Mouse (Mus musculus) forebrain, embryonic 16.5 days (tissue): ENCODE results near the gene Adgrg3. TPM values are rescaled to one million over a fixed set of nuclear protein-coding genes. Genes with fewer than 3 reads are reported as not detected.
A peak's percentile ranks its signal among the peaks of the same experiment; 100 is the strongest.

Experiments used
- ATAC-seq: fragments of 200-750 bp; cut with Nextera tagmentation; 2 replicates; pipeline ENCODE4 v1.8.0; 2017; ENCODE audit warnings: mild to moderate bottlenecking, moderate library complexity
- H3K27ac ChIP-seq: fragments of 300-500 bp; sonication (generic); 2 replicates; pipeline ENCODE4 v1.5.1; 2014; ENCODE audit warnings: low read length, control low read depth
- H3K27me3 ChIP-seq: fragments of 300-500 bp; sonication (generic); replicated peaks from 2 replicates; pipeline ENCODE4 v1.6.1; 2014; ENCODE audit warnings: low read length; ENCODE audit not compliant: control insufficient read depth, insufficient read depth
- H3K36me3 ChIP-seq: fragments of 300-500 bp; sonication (generic); 2 replicates; pipeline ENCODE4 v1.6.1; 2014; ENCODE audit not compliant: control insufficient read depth, insufficient read depth
- H3K4me1 ChIP-seq: fragments of 300-500 bp; sonication (generic); replicated peaks from 2 replicates; pipeline ENCODE4 v1.6.1; 2014; ENCODE audit warnings: low read length; ENCODE audit not compliant: control insufficient read depth, insufficient read depth
- H3K4me2 ChIP-seq: fragments of 300-500 bp; sonication (generic); 2 replicates; pipeline ENCODE4 v1.6.1; 2014; ENCODE audit warnings: mild to moderate bottlenecking, low read length, control low read depth
- H3K4me3 ChIP-seq: fragments of 300-500 bp; sonication (generic); replicated peaks from 2 replicates; pipeline ENCODE4 v1.5.1; 2014; ENCODE audit warnings: mild to moderate bottlenecking, low read length, control low read depth
- H3K9ac ChIP-seq: fragments of 300-500 bp; sonication (generic); replicated peaks from 2 replicates; pipeline ENCODE4 v1.6.1; 2014; ENCODE audit warnings: low read depth, low read length, control low read depth
- H3K9me3 ChIP-seq: fragments of 300-500 bp; sonication (generic); 2 replicates; pipeline ENCODE4 v1.6.1; 2016; ENCODE audit warnings: low read length; ENCODE audit not compliant: control insufficient read depth
- WGBS: fragments of 180-500 bp; shearing (Covaris S2); extraction: QIAGEN DNeasy Blood & Tissue Kit; methylation state at CpG from one replicate; pipeline ENCODE4 v1.1.7; 2014; 5-methylcytosine and 5-hydroxymethylcytosine counted together
- polyA plus RNA-seq: library from polyadenylated mRNA; unstranded; fragments of >200 nt; fragmentation: Nextera tagmentation; extraction: Ambion mirVana; gene quantifications from 2 replicates; pipeline ENCODE4 v1.2.1, GENCODE M21; 2015

Gene Adgrg3
- polyA plus RNA-seq, 1 experiment from 2014 or later = 1.1 TPM

- H3K4me3 ChIP-seq = no peak overlapping the region
- no peak overlapping the region for H3K9ac ChIP-seq
- H3K27me3 ChIP-seq = no peaks in the 10 kb centered on the region
- WGBS = 29% methylated on average over 7 of the region's 7 CpGs
- H3K27ac ChIP-seq = peak overlapping the region; percentile 64
- H3K36me3 ChIP-seq = no peaks in the 10 kb centered on the region
- H3K4me2 ChIP-seq = no peak overlapping the region
- no peaks in the 10 kb centered on the region for H3K9me3 ChIP-seq
- ATAC-seq = peak; percentile 63
- peaks cover 64% of the 10 kb centered on the region for H3K4me1 ChIP-seq
Measured at GRCm38 (mm10) chr8:94981848-94982247, 35.6 kb upstream of the Adgrg3 start.

DNA sequence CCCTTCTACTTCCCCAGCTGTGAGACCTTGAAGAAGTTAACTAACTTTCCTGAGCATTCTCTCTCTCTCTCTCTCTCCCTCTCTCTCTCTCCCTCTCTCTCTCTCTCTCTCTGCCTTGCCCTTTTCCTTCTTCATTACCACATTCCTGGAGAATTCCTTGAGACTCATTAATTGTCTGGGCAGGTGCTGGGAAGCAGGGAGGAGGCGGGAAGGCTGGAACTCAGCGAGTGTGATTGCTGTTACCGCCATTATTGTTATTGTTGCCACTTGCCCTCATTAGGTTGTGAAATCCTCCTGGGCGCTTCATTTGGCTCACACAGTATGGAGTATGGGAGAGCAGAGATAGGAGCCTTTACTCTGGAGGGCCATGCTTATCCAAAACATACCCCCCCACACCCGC lies 34.3 kb upstream of the Adgrg3 start:
- ATAC-seq = no peak
- no peaks in the 10 kb centered on the region for H3K27me3 ChIP-seq
- H3K4me3 ChIP-seq = no peak overlapping the region
- no peak overlapping the region for H3K27ac ChIP-seq
- no peaks in the 10 kb centered on the region for H3K9me3 ChIP-seq
- 13% methylated on average over 5 of the region's 5 CpGs for WGBS
- no peaks in the 10 kb centered on the region for H3K36me3 ChIP-seq
- no peak overlapping the region for H3K9ac ChIP-seq
- no peak overlapping the region for H3K4me2 ChIP-seq
- peaks cover 58% of the 10 kb centered on the region for H3K4me1 ChIP-seq

DNA sequence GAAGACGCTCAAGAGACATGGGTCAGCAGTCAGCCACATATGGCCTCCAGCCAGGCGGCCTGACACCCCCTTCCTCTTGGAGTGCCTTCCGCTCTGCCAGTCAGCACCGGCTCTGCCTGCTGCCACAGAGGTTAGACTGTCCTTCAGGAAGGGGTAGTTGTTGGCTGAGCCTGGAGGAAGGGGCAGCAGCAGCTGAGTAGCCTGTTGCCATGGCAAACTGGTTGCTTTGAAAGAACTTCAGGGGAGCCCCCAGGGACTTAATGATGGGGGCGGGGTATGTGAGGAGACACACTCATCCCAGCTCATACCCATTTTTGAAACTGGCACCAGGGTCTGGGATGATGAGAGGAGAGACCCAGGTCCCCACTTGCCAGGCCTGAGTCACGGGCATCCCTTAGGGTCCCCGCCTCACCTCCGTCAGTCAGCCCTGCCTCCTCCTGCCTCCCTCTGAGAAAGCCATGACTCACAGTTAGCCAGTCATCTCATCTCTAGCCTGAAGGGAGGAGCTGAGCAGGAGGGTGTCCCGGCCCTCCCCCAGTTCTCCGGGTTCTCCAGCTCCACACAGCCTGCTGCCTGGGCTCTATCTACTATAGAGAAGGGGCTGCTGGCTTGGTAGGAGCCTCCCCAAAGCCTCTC lies 33.5 kb upstream of the Adgrg3 start:
- no peak overlapping the region for H3K4me3 ChIP-seq

DNA sequence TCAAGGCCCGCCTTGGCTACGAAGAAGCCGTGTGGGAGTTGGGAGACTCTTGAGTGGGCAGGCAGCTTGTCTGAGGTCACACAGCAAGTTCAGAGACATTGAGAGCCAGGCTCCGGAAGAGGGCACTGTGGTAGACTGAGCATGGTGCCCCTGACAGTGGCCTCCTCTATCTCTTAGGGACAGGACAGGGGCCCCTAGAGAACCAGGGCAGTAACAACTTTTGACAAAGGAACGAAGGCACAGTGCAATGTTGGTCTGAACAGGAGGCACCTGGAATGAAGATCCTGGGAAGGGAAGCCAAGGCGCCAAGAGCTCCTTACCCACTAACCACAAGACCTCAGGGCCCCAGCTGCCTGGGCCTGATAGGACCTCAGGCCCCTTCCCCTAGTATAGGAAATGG lies 32.5 kb upstream of the Adgrg3 start:
- 92% methylated on average over 6 of the region's 6 CpGs for WGBS
- Histone ChIP-seq H3K9me3 (no peaks in the 10 kb centered on the region), H3K36me3 (no peaks in the 10 kb centered on the region), H3K4me2 (no peak overlapping the region), H3K27ac (no peak overlapping the region), H3K4me3 (no peak overlapping the region), H3K27me3 (no peaks in the 10 kb centered on the region), H3K4me1 (peaks cover 54% of the 10 kb centered on the region), H3K9ac (no peak overlapping the region)
- ATAC-seq = no peak

More for the DNA sequence above, 33.5 kb upstream of the Adgrg3 start:
- Histone ChIP-seq H3K27me3 (no peaks in the 10 kb centered on the region), H3K9ac (no peak overlapping the region; the same call in 1 of the 2 replicates), H3K36me3 (no peaks in the 10 kb centered on the region), H3K9me3 (no peaks in the 10 kb centered on the region), H3K4me1 (peaks cover 54% of the 10 kb centered on the region), H3K27ac (peak overlapping the region; percentile 31; the same call in 1 of the 2 replicates), H3K4me2 (peak overlapping the region; percentile 12)
- WGBS = 5% methylated on average over 10 of the region's 10 CpGs
- peak; percentile 54 for ATAC-seq

DNA sequence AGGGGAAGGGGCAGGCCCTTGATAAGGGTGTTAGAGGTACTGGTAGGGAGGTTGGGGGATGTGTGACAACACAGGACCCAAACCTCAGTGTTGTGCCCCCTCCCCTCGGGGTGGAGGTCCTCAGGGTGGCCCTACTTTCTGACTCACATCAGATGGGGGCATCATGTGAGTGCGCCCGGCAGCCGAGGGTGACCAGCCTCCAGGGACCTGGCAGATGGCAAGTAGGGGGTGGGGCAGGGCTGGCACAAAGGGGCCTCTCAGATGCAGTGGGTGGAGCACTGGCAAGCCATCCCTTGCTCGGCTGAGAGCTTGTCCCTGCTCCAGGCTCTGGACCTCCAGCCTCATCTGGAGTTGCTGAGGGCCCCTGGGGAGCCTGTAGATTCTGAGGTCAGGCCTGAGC lies 30.8 kb upstream of the Adgrg3 start:
- ATAC-seq = peak; percentile 70
- Histone ChIP-seq H3K36me3 (no peaks in the 10 kb centered on the region), H3K27ac (peak overlapping the region; percentile 51; the same call in 1 of the 2 replicates), H3K4me3 (no peak overlapping the region), H3K4me2 (peak overlapping the region; percentile 16), H3K4me1 (peaks cover 59% of the 10 kb centered on the region), H3K27me3 (no peaks in the 10 kb centered on the region), H3K9ac (0 out of 2 replicates have a peak overlapping the region, but pooled peaks have one; percentile 12), H3K9me3 (no peaks in the 10 kb centered on the region)
- WGBS = 15% methylated on average over 5 of the region's 5 CpGs

GRCm38 (mm10) chr8:94987553-94987952 lies 29.9 kb upstream of the Adgrg3 start:
- no peak overlapping the region for H3K4me2 ChIP-seq
- H3K27ac ChIP-seq = no peak overlapping the region
- H3K4me1 ChIP-seq = peaks cover 59% of the 10 kb centered on the region

DNA sequence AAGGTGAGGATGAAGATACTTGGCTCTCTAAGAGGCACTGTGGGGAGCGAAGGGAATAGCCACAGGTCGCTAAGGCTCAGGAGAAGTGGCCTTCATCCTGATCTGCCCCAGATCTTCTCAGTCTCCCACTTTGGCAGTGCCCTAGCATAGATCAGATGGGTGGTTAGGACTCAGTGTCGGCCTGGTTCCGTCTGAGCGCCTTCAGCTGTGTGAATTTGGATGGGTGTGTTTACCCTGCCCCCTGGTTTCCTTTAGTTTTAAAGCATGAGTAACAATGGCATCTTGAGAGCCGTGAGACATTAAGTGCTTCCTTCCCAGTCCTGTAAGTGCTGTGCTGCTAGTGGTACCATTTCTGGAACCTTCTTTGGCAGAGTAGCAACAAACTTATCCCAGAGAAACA lies 28.9 kb upstream of the Adgrg3 start:
- Histone ChIP-seq H3K4me3 (no peak overlapping the region), H3K4me1 (peaks cover 59% of the 10 kb centered on the region), H3K4me2 (no peak overlapping the region), H3K9me3 (no peaks in the 10 kb centered on the region), H3K9ac (no peak overlapping the region), H3K36me3 (no peaks in the 10 kb centered on the region), H3K27me3 (no peaks in the 10 kb centered on the region), H3K27ac (no peak overlapping the region)
- no peak for ATAC-seq
- 86% methylated on average over 6 of the region's 6 CpGs for WGBS

More at GRCm38 (mm10) chr8:94987553-94987952, 29.9 kb upstream of the Adgrg3 start:
- Histone ChIP-seq H3K36me3 (no peaks in the 10 kb centered on the region), H3K9ac (no peak overlapping the region), H3K4me3 (no peak overlapping the region), H3K27me3 (no peaks in the 10 kb centered on the region), H3K9me3 (no peaks in the 10 kb centered on the region)
- WGBS = 84% methylated on average over 7 of the region's 7 CpGs
- no peak for ATAC-seq

GRCm38 (mm10) chr8:94989711-94990110 lies 27.8 kb upstream of the Adgrg3 start:
- no peak overlapping the region for H3K27ac ChIP-seq
- peaks cover 57% of the 10 kb centered on the region for H3K4me1 ChIP-seq
- no peaks in the 10 kb centered on the region for H3K36me3 ChIP-seq
- no peak overlapping the region for H3K4me2 ChIP-seq
- H3K27me3 ChIP-seq = no peaks in the 10 kb centered on the region
- 90% methylated on average over 4 of the region's 4 CpGs for WGBS
- H3K9me3 ChIP-seq = no peaks in the 10 kb centered on the region
- no peak overlapping the region for H3K9ac ChIP-seq
- H3K4me3 ChIP-seq = no peak overlapping the region
- no peak for ATAC-seq

GRCm38 (mm10) chr8:94990598-94991453 lies 26.7 kb upstream of the Adgrg3 start:
- Histone ChIP-seq H3K9me3 (no peaks in the 10 kb centered on the region), H3K27me3 (no peaks in the 10 kb centered on the region), H3K9ac (no peak overlapping the region), H3K36me3 (no peaks in the 10 kb centered on the region), H3K4me1 (peaks cover 59% of the 10 kb centered on the region), H3K4me2 (no peak overlapping the region), H3K4me3 (no peak overlapping the region), H3K27ac (no peak overlapping the region)
- WGBS = 69% methylated on average over 11 of the region's 11 CpGs
- ATAC-seq = no peak
